Comparison of ENCODE assay signal across 15 mouse cellular contexts in genomic region chr2:159646595-159646994, GRCm38 (mm10).
DNase-seq lines count a peak whose midpoint lies in the region; ATAC-seq lines count a peak whose summit lies in the region.
"Had no signal": no experiment of that assay in that cellular context is flagged by ENCODE, and none has a peak within 500 bp of the region (broad histone marks: within the 10 kb centered on the region; RNA-seq: fewer than 3 reads in every experiment).

No protein-coding gene starts in this region.

- H3K9ac ChIP-seq in kidney, embryonic 14.5 days (ENCODE audit: low read depth, low read length) = no peak overlapping the region
- H3K9ac ChIP-seq: forebrain, postnatal 0 days; hindbrain, embryonic 14.5 days; midbrain, embryonic 13.5 days; neural tube, embryonic 12.5 days had no signal

- H3K4me2 ChIP-seq in kidney, embryonic 14.5 days (replicated peaks; ENCODE audit: low read depth, low read length) = no peak overlapping the region
- H3K4me2 ChIP-seq: hindbrain, embryonic 14.5 days; midbrain, embryonic 13.5 days; neural tube, embryonic 12.5 days had no signal

- no peaks in the 10 kb centered on the region for H3K4me1 ChIP-seq in kidney, embryonic 14.5 days (ENCODE audit: control insufficient read depth, insufficient read depth, low read length)
- H3K4me1 ChIP-seq: forebrain, embryonic 10.5 days; midbrain, embryonic 13.5 days; neural tube, embryonic 12.5 days had no signal

- H3K27ac ChIP-seq in kidney, embryonic 14.5 days (ENCODE audit: low read depth, low read length) = no peak overlapping the region
- H3K27ac ChIP-seq: forebrain, embryonic 10.5 days; hindbrain, embryonic 14.5 days; midbrain, embryonic 13.5 days; neural tube, embryonic 12.5 days had no signal

- 43% methylated on average over 2 of the region's 2 CpGs for WGBS in kidney, embryonic 14.5 days

- no peaks in the 10 kb centered on the region for H3K9me3 ChIP-seq in kidney, embryonic 14.5 days (ENCODE audit: control insufficient read depth, low read length)
- H3K9me3 ChIP-seq: forebrain, embryonic 10.5 days; midbrain, embryonic 13.5 days; neural tube, embryonic 12.5 days had no signal

- ATAC-seq in kidney, embryonic 14.5 days (ENCODE audit: low FRiP score, low TSS enrichment) = peak; percentile 49; the same call in 1 of the 2 replicates
- no peak for ATAC-seq in activated CD4-positive, CD25-positive, alpha-beta regulatory T cell, adult 4 months
- ATAC-seq: forebrain, postnatal 0 days; midbrain, embryonic 13.5 days had no signal

- DNase-seq in gastrocnemius, postnatal 25 days = peak; percentile 17
- no peak for DNase-seq in gastrocnemius, adult 8-10 months (ENCODE audit: low spot score in 2 of 2)
- DNase-seq in kidney, adult 9 months = no peak
- peak; percentile 9 for DNase-seq in kidney, postnatal 14 days
- DNase-seq in lung, postnatal 25 days (ENCODE audit: low spot score) = peak; percentile 16
- DNase-seq in cerebellum, postnatal 4 days (ENCODE audit: low spot score in 2 of 2) = no peak
- DNase-seq: cerebellum, adult 18-20 months; thymus, postnatal 25 days had no signal

- H3K27me3 ChIP-seq in kidney, embryonic 14.5 days (ENCODE audit: control insufficient read depth, insufficient read depth, low read length) = no peaks in the 10 kb centered on the region
- H3K27me3 ChIP-seq: midbrain, embryonic 13.5 days; neural tube, embryonic 12.5 days had no signal

- no peak overlapping the region for H3K4me3 ChIP-seq in kidney, embryonic 14.5 days (ENCODE audit: low read length)
- H3K4me3 ChIP-seq: forebrain, embryonic 10.5 days; midbrain, embryonic 13.5 days; neural tube, embryonic 12.5 days had no signal

- no peaks in the 10 kb centered on the region for H3K36me3 ChIP-seq in kidney, embryonic 14.5 days (ENCODE audit: control insufficient read depth, insufficient read depth, low read length)
- H3K36me3 ChIP-seq: forebrain, embryonic 10.5 days; midbrain, embryonic 13.5 days; neural tube, embryonic 12.5 days had no signal

Comparison
In these comparisons a context has a peak if more than half of its experiments do, and no peak if none do; other contexts are left out.
1. DNase-seq: peak in gastrocnemius, postnatal 25 days (single experiment), kidney, postnatal 14 days (single experiment) and lung, postnatal 25 days (single experiment); none in gastrocnemius, adult 8-10 months (0 of 2), kidney, adult 9 months (single experiment) and cerebellum, postnatal 4 days (0 of 2).